Mouse (Mus musculus) kidney, embryonic 15.5 days (tissue): ENCODE data around the gene Crim1. TPM values are rescaled to one million over a fixed set of nuclear protein-coding genes. Genes with fewer than 3 reads are reported as not detected.

Experiments used
- ATAC-seq: fragments of 200-750 bp; cut with Nextera tagmentation; replicated peaks from 2 replicates; pipeline ENCODE4 v1.8.0; 2017; ENCODE audit warnings: moderate TSS enrichment; ENCODE audit not compliant: low FRiP score
- H3K27ac ChIP-seq: fragments of 300-500 bp; sonication (generic); 2 replicates; pipeline ENCODE4 v1.5.1; 2015; ENCODE audit warnings: mild to moderate bottlenecking, inconsistent platforms
- H3K27me3 ChIP-seq: fragments of 300-500 bp; sonication (generic); 2 replicates; pipeline ENCODE4 v1.6.1; 2015; ENCODE audit warnings: inconsistent platforms
- H3K36me3 ChIP-seq: fragments of 300-500 bp; sonication (generic); 2 replicates; pipeline ENCODE4 v1.6.1; 2015; ENCODE audit warnings: inconsistent platforms
- H3K4me1 ChIP-seq: fragments of 300-500 bp; sonication (generic); 2 replicates; pipeline ENCODE4 v1.6.1; 2015; ENCODE audit warnings: inconsistent platforms
- H3K4me2 ChIP-seq: fragments of 300-500 bp; sonication (generic); 2 replicates; pipeline ENCODE4 v1.6.1; 2015; ENCODE audit warnings: moderate library complexity, mild to moderate bottlenecking, inconsistent platforms
- H3K4me3 ChIP-seq: fragments of 300-500 bp; sonication (generic); replicated peaks from 2 replicates; pipeline ENCODE4 v1.5.1; 2015; ENCODE audit warnings: mild to moderate bottlenecking, inconsistent platforms
- H3K9ac ChIP-seq: fragments of 300-500 bp; sonication (generic); 2 replicates; pipeline ENCODE4 v1.6.1; 2015; ENCODE audit warnings: mild to moderate bottlenecking, inconsistent platforms
- H3K9me3 ChIP-seq: fragments of 300-500 bp; sonication (generic); replicated peaks from 2 replicates; pipeline ENCODE4 v1.6.1; 2016; ENCODE audit warnings: inconsistent platforms
- WGBS: fragments of 180-500 bp; shearing (Covaris S2); methylation state at CpG from one replicate; pipeline ENCODE4 v1.1.7; 2015; ENCODE audit warnings: mixed read lengths; 5-methylcytosine and 5-hydroxymethylcytosine counted together
- polyA plus RNA-seq: library from polyadenylated mRNA; unstranded; fragments of >200 nt; fragmentation: Nextera tagmentation; extraction: Ambion mirVana; gene quantifications from 2 replicates; pipeline ENCODE4 v1.2.1, GENCODE M21; 2015

Gene Crim1
- polyA plus RNA-seq, result 6.2 and 6.5 TPM in 2 replicates

DNA sequence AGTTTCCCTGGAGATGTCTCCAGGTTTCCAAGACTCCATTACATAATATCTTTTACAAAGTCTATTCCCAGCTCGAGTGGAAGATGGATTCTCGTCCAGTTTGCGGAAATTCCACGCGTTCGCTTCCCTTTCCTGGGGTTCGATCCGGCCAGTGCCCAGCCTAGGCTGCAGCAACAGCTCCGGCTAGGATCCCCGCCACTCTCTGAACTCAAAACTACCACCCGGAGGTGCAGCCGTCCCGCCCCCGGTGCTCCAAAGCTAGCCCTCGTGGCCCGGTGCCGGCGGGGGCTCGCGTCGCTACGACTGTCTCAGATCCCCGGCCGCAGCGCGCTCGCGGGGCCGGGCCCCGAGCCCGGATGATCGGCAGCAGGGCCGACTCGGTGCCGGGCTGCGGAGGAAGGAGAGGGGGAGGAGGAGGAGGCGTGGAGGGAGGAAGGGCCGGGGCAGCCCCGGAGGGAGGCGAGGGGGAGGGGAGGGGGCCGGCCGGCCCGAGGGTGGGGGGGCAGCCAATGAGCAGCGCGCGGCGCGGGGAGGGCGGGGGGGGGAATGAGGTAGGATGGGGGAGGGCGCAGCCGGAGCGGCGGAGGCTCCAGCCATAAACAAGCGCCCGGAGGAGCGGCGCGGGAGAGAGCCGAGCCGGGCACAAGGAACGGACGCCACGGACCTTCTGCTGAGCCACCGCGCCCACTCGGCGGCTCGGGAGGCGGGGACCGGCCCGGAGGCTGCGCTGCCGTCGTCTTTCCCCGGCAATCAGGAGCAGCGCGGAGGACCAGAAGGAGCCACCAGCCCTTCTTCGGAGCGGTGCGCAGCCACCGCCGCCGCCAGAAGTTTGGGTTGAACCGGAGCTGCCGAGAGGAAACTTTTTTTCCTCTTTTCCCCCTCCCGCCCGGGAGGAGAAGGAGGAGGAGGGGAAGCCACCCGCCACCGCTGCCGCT is at the start of gene Crim1:
Gene Crim1, plus strand, starts transcription at position 623 of the 935 bp plus-strand sequence.
- peaks cover 39% of the 10 kb centered on the region for H3K4me1 ChIP-seq
- peak; percentile 82 for ATAC-seq
- under 1% methylated on average over 78 of the region's 90 CpGs for WGBS
- peak within 1 kb of the TSS; percentile 98 for H3K27ac ChIP-seq
- no peaks in the 10 kb centered on the region for H3K9me3 ChIP-seq
- peaks cover 6% of the 10 kb centered on the region; the same call in 1 of the 2 replicates for H3K27me3 ChIP-seq
- no peaks in the 10 kb centered on the region for H3K36me3 ChIP-seq
- peak within 1 kb of the TSS; percentile 85 for H3K9ac ChIP-seq
- peak within 1 kb of the TSS; percentile 92 for H3K4me2 ChIP-seq
- peak within 1 kb of the TSS; percentile 92 for H3K4me3 ChIP-seq

DNA sequence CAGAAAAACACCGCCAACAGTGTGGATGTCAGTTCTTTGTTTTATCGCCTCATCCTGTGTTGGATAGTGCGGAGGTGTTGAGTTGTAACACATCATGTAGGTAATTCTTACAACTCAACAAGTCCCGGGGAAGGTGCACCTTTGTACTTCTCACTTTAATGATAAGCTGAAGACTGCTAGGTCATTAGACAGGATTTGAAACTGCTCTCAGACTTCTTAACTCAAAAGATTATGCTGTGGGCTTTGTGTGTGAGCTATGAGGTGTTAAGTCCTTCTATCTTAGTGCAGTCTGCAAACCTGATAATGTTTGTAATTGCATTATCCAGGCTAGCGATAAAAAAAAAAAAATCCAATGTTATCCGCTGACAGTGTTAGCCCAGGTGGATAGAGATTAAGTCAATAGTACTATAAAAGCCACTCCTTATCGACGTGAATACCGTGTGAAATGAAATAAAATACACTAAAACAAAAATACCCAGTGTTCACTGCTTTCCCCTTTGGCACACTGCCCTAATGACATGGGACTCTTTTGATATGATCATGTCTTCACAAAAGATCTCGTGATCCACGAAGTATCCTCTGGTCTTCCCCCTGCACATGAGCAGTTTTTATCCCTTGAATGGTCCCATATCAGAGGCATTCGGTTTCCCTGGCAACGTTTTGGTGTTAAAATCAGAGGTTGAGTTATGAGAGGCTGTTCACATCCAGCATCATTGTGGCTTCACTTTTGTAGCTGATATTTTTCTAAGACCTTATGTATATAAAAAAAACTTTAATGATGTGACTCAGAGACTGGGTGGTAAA is 48.4 kb upstream of the Crim1 start:
- Histone ChIP-seq H3K9me3 (no peaks in the 10 kb centered on the region), H3K4me2 (no peak overlapping the region), H3K4me1 (no peaks in the 10 kb centered on the region), H3K27ac (no peak overlapping the region), H3K9ac (no peak overlapping the region), H3K36me3 (no peaks in the 10 kb centered on the region), H3K27me3 (no peaks in the 10 kb centered on the region), H3K4me3 (no peak overlapping the region)
- no peak for ATAC-seq
- WGBS, result 86% methylated on average over 13 of the region's 13 CpGs

DNA sequence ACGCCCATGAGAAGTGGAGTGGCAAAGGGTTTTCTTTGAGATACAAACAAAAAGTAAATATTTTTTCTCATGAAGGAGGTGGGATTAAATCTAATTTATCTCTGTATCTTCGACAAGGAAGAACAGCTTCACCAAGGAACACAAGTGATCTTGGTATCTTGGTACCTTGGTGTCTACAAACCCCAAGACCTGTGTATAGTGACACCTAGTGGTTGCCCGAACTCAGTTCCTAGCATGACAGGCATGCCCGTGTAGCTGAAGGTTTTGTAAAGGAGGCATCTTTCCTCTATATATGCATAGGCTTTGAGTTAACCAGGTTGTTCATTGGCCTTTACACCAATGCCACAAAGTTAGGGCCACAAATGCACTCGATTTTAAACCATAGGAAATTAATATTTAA is 36.8 kb upstream of the Crim1 start:
- Histone ChIP-seq H3K36me3 (no peaks in the 10 kb centered on the region), H3K4me3 (no peak overlapping the region), H3K27ac (no peak overlapping the region), H3K9me3 (no peaks in the 10 kb centered on the region), H3K9ac (no peak overlapping the region), H3K27me3 (no peaks in the 10 kb centered on the region), H3K4me2 (no peak overlapping the region), H3K4me1 (no peaks in the 10 kb centered on the region)
- ATAC-seq, result peak; percentile 69; the same call in 1 of the 2 replicates
- WGBS, result 28% methylated on average over 5 of the region's 5 CpGs

DNA sequence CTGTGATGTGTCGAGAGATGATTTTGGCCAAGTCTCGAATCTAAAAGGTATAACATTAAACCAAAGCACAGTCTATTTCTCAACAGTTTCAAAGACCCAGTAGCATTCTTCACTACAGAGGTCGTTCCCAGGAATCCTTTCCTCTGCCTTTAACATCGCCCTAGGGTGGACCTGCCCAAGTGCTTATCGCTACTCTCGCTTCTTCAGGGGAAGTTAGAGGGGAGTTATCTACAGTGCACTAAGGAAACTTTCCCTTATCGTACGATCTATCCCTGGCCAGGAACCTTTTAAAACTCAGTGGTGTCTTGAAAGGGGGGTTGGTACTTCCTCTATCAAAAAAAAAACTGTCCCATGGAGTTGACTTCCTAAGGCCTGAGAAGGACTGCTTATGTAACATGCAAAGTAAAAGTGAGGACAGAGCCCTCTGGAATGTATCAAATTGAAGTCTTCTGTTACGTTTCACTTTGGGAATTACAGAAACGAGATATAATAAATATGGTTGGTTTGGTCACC is 36.3 kb upstream of the Crim1 start:
- Histone ChIP-seq H3K9me3 (no peaks in the 10 kb centered on the region), H3K4me2 (no peak overlapping the region), H3K36me3 (no peaks in the 10 kb centered on the region), H3K4me1 (no peaks in the 10 kb centered on the region), H3K27me3 (no peaks in the 10 kb centered on the region), H3K4me3 (no peak overlapping the region), H3K27ac (no peak overlapping the region), H3K9ac (no peak overlapping the region)
- ATAC-seq, result no peak
- WGBS, result 78% methylated on average over 10 of the region's 10 CpGs

DNA sequence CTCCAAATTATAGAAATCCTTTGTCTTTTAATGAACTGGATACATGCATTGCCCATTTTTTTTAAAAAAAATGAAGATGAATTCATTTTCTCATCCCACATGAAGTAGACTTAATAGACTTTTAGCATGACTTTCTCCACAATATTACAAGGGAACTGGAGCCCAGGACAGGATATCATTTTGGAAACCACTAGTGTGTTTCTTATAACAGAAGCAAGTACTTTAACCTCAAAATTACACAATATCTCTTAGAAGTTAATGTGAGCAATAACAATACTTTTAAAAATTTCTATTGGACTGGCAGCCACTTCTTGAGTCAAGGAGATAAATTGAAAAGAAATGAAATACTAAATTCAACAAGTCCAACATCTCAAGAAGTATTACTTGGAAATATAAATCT is 34.2 kb upstream of the Crim1 start:
- no peaks in the 10 kb centered on the region for H3K9me3 ChIP-seq
- no peaks in the 10 kb centered on the region for H3K4me1 ChIP-seq
- no peak overlapping the region for H3K27ac ChIP-seq
- no peak overlapping the region for H3K4me2 ChIP-seq
- H3K36me3 ChIP-seq, result no peaks in the 10 kb centered on the region
- no peak overlapping the region for H3K4me3 ChIP-seq
- no peaks in the 10 kb centered on the region for H3K27me3 ChIP-seq
- H3K9ac ChIP-seq, result no peak overlapping the region
- ATAC-seq, result no peak

DNA sequence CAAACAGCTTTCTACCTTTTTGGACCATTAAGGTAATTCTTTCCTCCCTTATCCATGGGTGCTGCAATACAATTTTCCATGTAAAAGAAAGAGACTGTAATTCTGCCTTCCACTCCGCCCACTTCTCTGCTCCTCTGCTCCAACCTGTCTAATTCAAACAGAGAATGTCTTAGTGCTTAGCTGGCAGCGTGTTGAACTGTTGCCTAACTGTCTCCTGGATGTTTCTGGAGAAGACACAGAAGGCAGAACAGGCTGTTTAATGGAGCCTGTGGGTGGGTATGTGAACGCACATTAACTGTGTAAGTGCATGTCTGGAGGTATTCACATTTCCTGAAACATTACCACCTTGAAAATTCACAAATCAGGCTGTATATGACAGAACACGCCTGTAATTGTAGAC is 33.5 kb upstream of the Crim1 start:
- no peaks in the 10 kb centered on the region for H3K4me1 ChIP-seq
- H3K27ac ChIP-seq, result no peak overlapping the region
- WGBS, result 78% methylated on average over 4 of the region's 4 CpGs
- H3K4me3 ChIP-seq, result no peak overlapping the region
- ATAC-seq, result no peak
- H3K9me3 ChIP-seq, result no peaks in the 10 kb centered on the region
- H3K36me3 ChIP-seq, result no peaks in the 10 kb centered on the region
- H3K27me3 ChIP-seq, result no peaks in the 10 kb centered on the region
- no peak overlapping the region for H3K9ac ChIP-seq
- H3K4me2 ChIP-seq, result no peak overlapping the region

DNA sequence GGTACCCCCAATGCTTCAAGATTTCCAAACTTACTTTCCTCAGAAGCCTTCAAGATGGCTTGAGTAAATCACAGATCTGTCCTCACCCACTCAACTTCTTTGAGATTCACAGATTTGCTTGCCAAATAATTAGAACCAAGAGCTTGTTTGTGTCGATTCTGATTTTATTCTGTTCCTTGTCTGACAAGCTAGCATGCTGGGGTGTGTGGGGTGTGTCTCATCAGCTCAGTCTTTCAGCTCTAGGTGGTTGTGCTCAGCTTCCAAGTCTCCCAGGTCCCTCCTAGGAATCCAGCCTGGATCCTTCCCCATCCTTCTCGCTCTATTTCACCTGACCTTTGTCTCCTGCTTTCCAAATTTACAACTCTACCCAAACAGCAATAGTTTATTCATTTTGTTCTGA is 27.7 kb upstream of the Crim1 start:
- H3K4me3 ChIP-seq, result no peak overlapping the region
- H3K27ac ChIP-seq, result no peak overlapping the region
- no peaks in the 10 kb centered on the region for H3K27me3 ChIP-seq
- no peak overlapping the region for H3K4me2 ChIP-seq
- H3K36me3 ChIP-seq, result no peaks in the 10 kb centered on the region
- no peaks in the 10 kb centered on the region for H3K4me1 ChIP-seq
- H3K9me3 ChIP-seq, result no peaks in the 10 kb centered on the region
- WGBS, result 63% methylated on average over 2 of the region's 2 CpGs
- H3K9ac ChIP-seq, result no peak overlapping the region
- no peak for ATAC-seq

DNA sequence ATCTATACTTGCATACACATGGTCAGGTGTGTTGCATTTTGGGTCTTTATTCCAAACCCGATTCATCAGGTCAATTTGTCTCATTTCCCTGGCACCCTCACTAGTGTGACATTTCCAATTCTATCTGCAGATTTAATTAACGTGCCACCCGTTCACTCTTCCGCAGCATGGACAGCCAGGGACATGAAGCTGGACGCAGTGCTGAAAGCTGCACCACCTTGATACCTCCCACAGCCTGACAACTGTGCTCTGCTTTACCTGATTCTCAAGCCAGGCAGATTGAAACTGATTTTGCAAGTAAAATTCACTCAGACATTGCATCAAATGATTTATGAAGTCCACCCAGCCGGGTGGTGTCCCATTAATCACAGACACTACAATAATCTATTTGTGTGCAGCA is 19.3 kb upstream of the Crim1 start:
- WGBS, result 63% methylated on average over 6 of the region's 6 CpGs

DNA sequence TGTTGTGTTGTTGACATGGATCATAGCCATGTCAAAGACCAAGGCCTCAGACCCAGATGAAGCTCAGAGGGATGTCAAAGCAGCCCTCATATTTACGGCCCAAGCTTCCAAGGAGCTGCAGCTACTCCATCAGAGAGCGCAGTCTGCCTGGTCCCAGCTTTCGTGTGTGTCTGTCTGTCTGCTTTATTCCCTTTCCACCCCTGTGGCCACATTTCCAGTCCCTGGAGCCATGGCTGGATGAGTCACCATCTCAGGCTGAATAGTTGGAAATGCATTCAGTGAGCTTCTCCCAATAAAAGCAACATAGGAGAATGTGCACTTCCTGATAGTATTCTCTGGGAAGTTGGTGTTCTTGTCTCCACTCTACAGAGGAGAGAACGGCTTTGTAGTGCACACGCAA is 3.9 kb upstream of the Crim1 start:
- no peak overlapping the region for H3K9ac ChIP-seq
- H3K36me3 ChIP-seq, result no peaks in the 10 kb centered on the region
- no peak for ATAC-seq
- H3K4me1 ChIP-seq, result peaks cover 13% of the 10 kb centered on the region
- H3K4me3 ChIP-seq, result no peak overlapping the region
- peaks cover 6% of the 10 kb centered on the region; the same call in 1 of the 2 replicates for H3K27me3 ChIP-seq
- no peak overlapping the region for H3K4me2 ChIP-seq
- no peaks in the 10 kb centered on the region for H3K9me3 ChIP-seq
- no peak overlapping the region for H3K27ac ChIP-seq
- WGBS, result 94% methylated on average over 5 of the region's 5 CpGs

More for the DNA sequence above, 19.3 kb upstream of the Crim1 start:
- ATAC-seq, result no peak
- H3K9ac ChIP-seq, result no peak overlapping the region
- 0 out of 2 replicates have a peak, but pooled peaks cover 2% of the 10 kb centered on the region for H3K4me1 ChIP-seq
- no peak overlapping the region for H3K4me2 ChIP-seq
- H3K27me3 ChIP-seq, result no peaks in the 10 kb centered on the region
- H3K36me3 ChIP-seq, result no peaks in the 10 kb centered on the region
- no peak overlapping the region for H3K27ac ChIP-seq
- H3K9me3 ChIP-seq, result no peaks in the 10 kb centered on the region
- H3K4me3 ChIP-seq, result no peak overlapping the region

DNA sequence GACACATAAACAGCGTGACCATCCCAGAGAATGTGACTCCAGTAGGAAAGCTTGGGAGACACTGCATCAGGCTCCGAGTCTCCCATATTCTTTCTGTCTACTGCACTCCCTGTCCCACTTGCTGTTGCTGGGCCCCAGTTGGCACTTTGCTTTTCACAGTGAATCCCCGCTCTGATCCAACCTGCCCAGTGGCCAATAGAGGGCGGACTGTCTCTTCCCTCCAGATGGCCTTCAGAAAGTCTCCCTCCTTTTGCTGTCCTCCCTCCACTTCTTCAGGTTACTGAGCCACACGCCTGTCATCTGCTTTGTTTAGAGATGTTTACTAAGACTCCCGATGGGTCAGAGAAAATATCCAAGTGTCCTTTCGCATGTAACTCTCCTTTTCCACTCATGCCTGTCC is 2.9 kb upstream of the Crim1 start:
- no peak overlapping the region for H3K4me2 ChIP-seq
- ATAC-seq, result no peak
- 23% methylated on average over 7 of the region's 7 CpGs for WGBS

DNA sequence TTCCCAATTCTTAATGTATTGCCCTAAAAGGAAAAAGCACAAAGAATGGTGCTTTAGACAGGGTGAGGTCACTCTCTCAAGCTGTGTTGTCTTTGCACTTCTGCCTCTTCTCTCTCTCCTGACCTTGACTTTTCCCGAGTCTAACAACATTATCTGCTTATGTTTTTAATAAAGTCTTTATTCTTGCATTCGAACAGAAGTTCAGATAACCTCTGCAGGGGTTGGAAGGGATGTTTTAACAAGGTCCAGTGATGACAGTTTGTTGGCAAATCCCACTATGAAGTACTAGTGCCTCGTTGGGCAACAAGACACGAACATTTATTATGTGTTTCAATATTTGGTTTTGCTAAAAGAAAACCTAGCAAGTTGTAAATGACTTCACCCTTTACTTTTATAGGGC is 1.9 kb upstream of the Crim1 start:
- Histone ChIP-seq H3K9ac (no peak overlapping the region), H3K36me3 (no peaks in the 10 kb centered on the region), H3K4me2 (no peak overlapping the region), H3K27ac (no peak overlapping the region), H3K4me3 (no peak overlapping the region), H3K9me3 (no peaks in the 10 kb centered on the region), H3K4me1 (peaks cover 33% of the 10 kb centered on the region), H3K27me3 (peaks cover 6% of the 10 kb centered on the region; the same call in 1 of the 2 replicates)
- WGBS, result 55% methylated on average over 4 of the region's 4 CpGs
- ATAC-seq, result no peak

More for the DNA sequence above, 2.9 kb upstream of the Crim1 start:
- no peaks in the 10 kb centered on the region for H3K9me3 ChIP-seq
- no peaks in the 10 kb centered on the region for H3K36me3 ChIP-seq
- peaks cover 6% of the 10 kb centered on the region; the same call in 1 of the 2 replicates for H3K27me3 ChIP-seq
- no peak overlapping the region for H3K9ac ChIP-seq
- H3K4me3 ChIP-seq, result no peak overlapping the region
- peaks cover 22% of the 10 kb centered on the region for H3K4me1 ChIP-seq
- H3K27ac ChIP-seq, result no peak overlapping the region

DNA sequence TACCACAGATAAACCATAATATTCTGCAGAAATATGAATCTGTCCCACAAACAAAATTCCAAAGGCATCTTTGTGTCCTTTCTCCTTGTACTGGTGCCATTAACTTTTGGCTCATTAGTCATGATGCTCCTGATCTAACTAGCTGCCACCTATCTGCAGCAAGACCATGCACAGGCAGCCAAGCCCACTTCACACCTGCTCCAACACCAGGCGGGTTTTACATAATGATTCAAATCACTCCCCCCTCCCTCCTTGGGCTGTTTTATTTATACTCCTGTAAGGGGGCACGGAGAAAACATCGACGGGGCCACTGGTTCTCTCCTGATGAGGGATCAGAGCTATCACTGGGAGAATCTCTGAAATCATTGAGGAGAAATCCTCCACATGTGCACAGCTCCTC is 1.2 kb upstream of the Crim1 start:
- ATAC-seq, result no peak
- Histone ChIP-seq H3K4me1 (peaks cover 34% of the 10 kb centered on the region), H3K36me3 (no peaks in the 10 kb centered on the region), H3K9me3 (no peaks in the 10 kb centered on the region), H3K9ac (no peak overlapping the region), H3K4me3 (peak overlapping the region; percentile 92), H3K27ac (no peak overlapping the region), H3K27me3 (peaks cover 6% of the 10 kb centered on the region; the same call in 1 of the 2 replicates), H3K4me2 (peak overlapping the region; percentile 92)
- 9% methylated on average over 4 of the region's 4 CpGs for WGBS
